Mouse (Mus musculus) neural tube, embryonic 10.5 days (tissue): ENCODE measurements at regions not wholly inside any gene's neighbourhood (a gene's known extent, or its start where the extent isn't known, plus 50 kb on each side); places are given as distances from the start of the nearest gene placed in this dataset.

Experiments
- DNase-seq: peaks from one replicate; pipeline ENCODE4 v3.0.0-alpha.2; 2017; ENCODE audit warnings: low spot score; ENCODE audit errors: extremely low spot score

GRCm38 (mm10) chr13:105377038-105377437 lies 66.4 kb upstream of the Htr1a start:
- peak; percentile 55 for DNase-seq

- no peak for DNase-seq
Observed at GRCm38 (mm10) chr13:105378587-105378986, 64.9 kb upstream of the Htr1a start.

DNA sequence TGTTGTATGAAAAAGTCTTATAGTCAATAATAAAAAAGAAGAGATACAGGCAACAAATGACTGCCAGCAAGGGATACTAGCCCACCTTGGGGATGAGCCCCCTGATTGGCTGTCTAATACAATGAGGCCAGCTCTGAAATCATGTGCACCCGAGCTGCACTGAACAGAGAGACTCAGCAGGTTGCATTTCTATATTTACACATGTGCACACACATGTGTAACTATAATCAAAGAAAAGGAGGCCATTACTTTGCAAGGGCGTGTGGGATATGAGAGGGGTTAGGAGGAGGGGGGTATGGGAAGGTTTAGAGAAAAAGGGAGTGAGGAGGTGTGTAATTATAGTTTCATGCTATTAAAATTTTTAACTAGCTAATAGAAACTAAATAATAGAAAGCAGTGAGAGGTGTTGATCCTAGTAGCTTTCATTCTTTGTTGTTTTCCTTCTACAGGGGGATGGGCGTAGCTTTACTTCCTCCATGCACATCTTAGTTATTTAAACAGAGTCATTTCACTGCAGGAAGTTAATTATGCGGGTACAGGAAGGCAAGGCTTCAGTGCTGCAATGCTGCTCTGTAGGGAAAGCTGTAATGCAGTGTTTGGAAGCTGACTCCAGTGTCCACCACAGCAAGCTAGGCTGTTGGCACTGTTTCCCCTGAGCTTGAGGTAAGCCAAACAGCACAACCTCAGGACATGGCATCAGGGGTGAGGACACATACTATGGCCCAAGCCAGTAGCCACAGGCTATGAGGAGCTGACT lies 56.2 kb upstream of the Htr1a start:
- DNase-seq, result no peak
